Mouse (Mus musculus): ENCODE measurements around the gene Ccdc120.

- TF ChIP-seq MAFK (IDR thresholded peaks at IDR 0.05; ENCODE audit: insufficient read depth, low read depth, low read length) (no peak), ZC3H11A (IDR thresholded peaks at IDR 0.05; ENCODE audit: borderline replicate concordance, low read depth, low read length) (no peak)
These were observed 25.8 kb upstream of the Ccdc120 start for GRCm38 (mm10) chrX:7776329-7777082.

Data from ES-E14 (cell line).